Mouse (Mus musculus) spleen, adult 2 months (tissue): Measurements from ENCODE around the gene Hspa1a. TPM values are rescaled to one million over a fixed set of nuclear protein-coding genes. Genes with fewer than 3 reads are reported as not detected.
"Not testable (repeated sequence)": the region's sequence is repeated elsewhere in the genome, so short reads cannot be mapped to it uniquely, and the experiment has no call there.

Experiments
- DNase-seq, 2 experiments: peaks; one replicate each; pipeline versions ENCODE4 v3.0.0 to v3.0.0-alpha.2; 2012 to 2021; ENCODE audit warnings: low spot score in 2 of 2, low read depth in 1 of 2
- H3K27ac ChIP-seq: fragments of 200-500 bp; 2 replicates; pipeline ENCODE4 v1.5.1; 2012; ENCODE audit warnings: low read length, inconsistent platforms; ENCODE audit not compliant: insufficient read depth
- H3K27me3 ChIP-seq: fragments of 200-500 bp; 2 replicates; pipeline ENCODE4 v1.6.1; 2012; ENCODE audit warnings: mild to moderate bottlenecking, moderate library complexity, low read length, inconsistent platforms; ENCODE audit not compliant: control insufficient read depth, insufficient read depth
- H3K36me3 ChIP-seq: fragments of 200-500 bp; 2 replicates; pipeline ENCODE4 v1.6.1; 2012; ENCODE audit warnings: mild to moderate bottlenecking, low read length, inconsistent platforms; ENCODE audit not compliant: control insufficient read depth, insufficient read depth
- H3K4me1 ChIP-seq: fragments of 200-500 bp; 2 replicates; pipeline ENCODE4 v1.6.1; 2011; ENCODE audit warnings: inconsistent platforms; ENCODE audit not compliant: control insufficient read depth, insufficient read depth, insufficient read length
- H3K4me3 ChIP-seq: fragments of 200-500 bp; 2 replicates; pipeline ENCODE4 v1.5.1; 2011; ENCODE audit warnings: mild to moderate bottlenecking, inconsistent platforms; ENCODE audit not compliant: insufficient read depth, insufficient read length; ENCODE audit errors: extremely low read depth
- CTCF ChIP-seq: fragments of 200-500 bp; IDR thresholded peaks from 2 replicates; pipeline ENCODE4 v1.5.1; 2011; ENCODE audit warnings: mild to moderate bottlenecking, inconsistent platforms; ENCODE audit not compliant: insufficient read depth, insufficient read length, insufficient replicate concordance; ENCODE audit errors: extremely low read depth
- POLR2A ChIP-seq: fragments of 200-500 bp; IDR thresholded peaks from 2 replicates; pipeline ENCODE4 v1.6.1; 2011; ENCODE audit warnings: low read depth, low read length, inconsistent platforms
- WGBS: fragments of 180-500 bp; shearing (Covaris S2); methylation state at CpG from one replicate; pipeline ENCODE4 v1.1.7; 2018; 5-methylcytosine and 5-hydroxymethylcytosine counted together
- polyA plus RNA-seq: library from polyadenylated mRNA; depleted of rRNA; stranded (reverse); fragments of >200 nt; gene quantifications from 2 replicates; pipeline ENCODE4 v1.2.3, GENCODE M21; 2012

Gene Hspa1a
- polyA plus RNA-seq, 1 experiment, result 6.7 TPM

- TF ChIP-seq CTCF, result no peak
- no peak for TF ChIP-seq POLR2A
- WGBS, result under 1% methylated on average over 29 of the region's 29 CpGs
- no peak for DNase-seq
- H3K4me3 ChIP-seq, result peak overlapping the region; percentile 82
- H3K4me1 ChIP-seq, result peaks cover 7% of the 10 kb centered on the region; the same call in 1 of the 2 replicates
- H3K36me3 ChIP-seq, result peaks cover 2% of the 10 kb centered on the region; the same call in 1 of the 2 replicates
- H3K27me3 ChIP-seq, result no peaks in the 10 kb centered on the region
- H3K27ac ChIP-seq, result peak overlapping the region; percentile 51
Observed at GRCm38 (mm10) chr17:34951636-34952377, 20.1 kb downstream of the Hspa1a start.

GRCm38 (mm10) chr17:34950514-34951455 lies 21.2 kb downstream of the Hspa1a start:
- Histone ChIP-seq H3K4me3 (no peak overlapping the region), H3K27me3 (no peaks in the 10 kb centered on the region), H3K36me3 (peaks cover 2% of the 10 kb centered on the region; the same call in 1 of the 2 replicates), H3K4me1 (peaks cover 7% of the 10 kb centered on the region; the same call in 1 of the 2 replicates), H3K27ac (no peak overlapping the region)
- TF ChIP-seq POLR2A (no peak), CTCF (no peak)
- no peak for DNase-seq
- 42% methylated on average over 10 of the region's 10 CpGs for WGBS

GRCm38 (mm10) chr17:34949553-34949969 lies 22.4 kb downstream of the Hspa1a start:
- peaks cover 2% of the 10 kb centered on the region; the same call in 1 of the 2 replicates for H3K36me3 ChIP-seq
- DNase-seq, result no peak
- peaks cover 7% of the 10 kb centered on the region; the same call in 1 of the 2 replicates for H3K4me1 ChIP-seq
- no peak overlapping the region for H3K4me3 ChIP-seq
- TF ChIP-seq POLR2A (no peak), CTCF (no peak)
- H3K27me3 ChIP-seq, result no peaks in the 10 kb centered on the region
- H3K27ac ChIP-seq, result no peak overlapping the region
- 73% methylated on average over 4 of the region's 4 CpGs for WGBS

- DNase-seq, H3K4me1 ChIP-seq, H3K4me3 ChIP-seq, H3K27me3 ChIP-seq, H3K36me3 ChIP-seq, H3K27ac ChIP-seq: not testable (repeated sequence)
- 79% methylated on average over 9 of the region's 9 CpGs for WGBS
Observed at GRCm38 (mm10) chr17:34948721-34949552, 23.0 kb downstream of the Hspa1a start.

GRCm38 (mm10) chr17:34947606-34948005 lies 24.4 kb downstream of the Hspa1a start:
- H3K27ac ChIP-seq, result no peak overlapping the region
- no peak for DNase-seq
- no peaks in the 10 kb centered on the region for H3K27me3 ChIP-seq

GRCm38 (mm10) chr17:34946486-34947140 lies 25.3 kb downstream of the Hspa1a start:
- H3K27ac ChIP-seq, result no peak overlapping the region
- no peaks in the 10 kb centered on the region for H3K27me3 ChIP-seq
- TF ChIP-seq CTCF (no peak), POLR2A (no peak)
- no peak overlapping the region for H3K4me3 ChIP-seq
- H3K36me3 ChIP-seq, result peaks cover 2% of the 10 kb centered on the region; the same call in 1 of the 2 replicates
- 95% methylated on average over 5 of the region's 5 CpGs for WGBS
- DNase-seq, result no peak
- H3K4me1 ChIP-seq, result peaks cover 3% of the 10 kb centered on the region; the same call in 1 of the 2 replicates

More at GRCm38 (mm10) chr17:34947606-34948005, 24.4 kb downstream of the Hspa1a start:
- TF ChIP-seq POLR2A, result no peak
- peak; percentile 5; the same call in 1 of the 2 replicates for TF ChIP-seq CTCF
- 40% methylated on average over 8 of the region's 8 CpGs for WGBS
- Histone ChIP-seq H3K4me3 (no peak overlapping the region), H3K36me3 (peaks cover 2% of the 10 kb centered on the region; the same call in 1 of the 2 replicates), H3K4me1 (peaks cover 7% of the 10 kb centered on the region; the same call in 1 of the 2 replicates)
